Mouse (Mus musculus): ENCODE measurements around the gene Nono. TPM values are rescaled to one million over a fixed set of nuclear protein-coding genes. Genes with fewer than 3 reads are reported as not detected.

The Nono gene
- polyA plus RNA-seq, 1 experiment from 2014 or later = 349 TPM

- Histone ChIP-seq H3K4me1 (replicated peaks; ENCODE audit: control insufficient read depth, insufficient read depth, low read length) (peaks cover 4% of the 10 kb centered on the region; the same call in 1 of the 2 replicates), H3K27ac (ENCODE audit: low read depth, low read length) (no peak overlapping the region; the same call in 1 of the 2 replicates), H3K4me3 (ENCODE audit: low read depth, low read length) (peak overlapping the region; percentile 68), H3K4me2 (peak overlapping the region; percentile 71), H3K27me3 (replicated peaks; ENCODE audit: control insufficient read depth, insufficient read depth, low read length) (peaks cover 7% of the 10 kb centered on the region), H3K9me3 (ENCODE audit: control insufficient read depth, low read length) (no peaks in the 10 kb centered on the region), H3K36me3 (ENCODE audit: control insufficient read depth, insufficient read depth, low read length) (no peaks in the 10 kb centered on the region), H3K9ac (ENCODE audit: low read depth, low read length) (peak overlapping the region; percentile 78)
- WGBS = 17% methylated on average over 34 of the region's 36 CpGs
- ATAC-seq (replicated peaks; ENCODE audit: low FRiP score) = peak; percentile 18
- DNase-seq (ENCODE audit: low spot score) = no peak
Observed at GRCm38 (mm10) chrX:101418946-101419724, 10.0 kb upstream of the Nono start.

DNA sequence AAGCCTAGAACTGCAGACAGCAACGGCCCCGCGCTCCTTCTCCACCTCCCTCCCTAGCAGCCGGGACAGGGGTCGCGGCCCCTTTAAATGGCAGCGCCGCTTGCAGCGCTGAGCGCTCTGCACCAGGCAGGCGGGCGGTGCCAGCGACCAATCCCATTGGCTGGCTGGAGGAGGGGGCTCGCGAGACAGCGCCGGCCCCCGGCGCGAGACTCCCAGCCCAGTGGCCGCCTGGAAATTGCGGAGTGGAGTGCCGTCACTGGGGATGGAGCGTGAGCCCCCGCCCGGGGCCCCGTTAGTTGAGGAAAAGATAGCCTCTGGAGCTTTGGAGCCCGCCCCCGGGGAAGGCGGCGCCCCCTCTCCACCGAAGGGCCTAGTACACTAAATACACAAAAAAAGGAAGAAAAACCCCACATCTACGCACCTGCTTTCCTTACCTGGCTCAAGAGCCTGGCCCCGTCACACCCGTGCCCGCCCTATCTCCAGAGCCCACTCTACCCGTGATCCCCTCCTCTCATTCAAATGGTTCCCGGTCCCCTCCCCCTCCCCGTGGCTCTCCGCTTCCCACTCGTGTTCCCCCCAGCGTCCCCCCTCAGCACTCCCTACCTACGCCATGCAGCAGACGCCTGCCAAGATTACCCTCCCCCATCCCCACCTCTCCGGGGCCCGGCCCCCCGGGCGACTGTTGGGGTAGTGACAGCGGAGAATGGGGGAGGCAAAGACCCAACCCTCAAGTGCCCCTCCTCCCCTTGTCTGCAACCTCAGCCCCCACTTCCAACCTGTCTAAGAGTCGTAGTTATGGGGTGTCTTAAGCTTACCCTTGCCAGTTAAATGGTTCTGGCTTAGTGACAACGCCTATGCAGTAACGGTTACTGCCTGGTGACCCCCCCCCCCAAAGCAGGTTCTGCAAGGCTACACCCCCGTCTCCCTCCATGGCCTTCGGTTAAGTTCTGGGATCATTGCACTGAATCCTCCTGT lies 9.1 kb upstream of the Nono start:
- Histone ChIP-seq H3K27ac (ENCODE audit: low read depth, low read length) (peak overlapping the region; percentile 4; the same call in 1 of the 2 replicates), H3K27me3 (replicated peaks; ENCODE audit: control insufficient read depth, insufficient read depth, low read length) (peaks cover 7% of the 10 kb centered on the region), H3K9ac (ENCODE audit: low read depth, low read length) (peak overlapping the region; percentile 78), H3K36me3 (ENCODE audit: control insufficient read depth, insufficient read depth, low read length) (no peaks in the 10 kb centered on the region), H3K4me3 (ENCODE audit: low read depth, low read length) (peak overlapping the region; percentile 68), H3K4me1 (replicated peaks; ENCODE audit: control insufficient read depth, insufficient read depth, low read length) (peaks cover 4% of the 10 kb centered on the region; the same call in 1 of the 2 replicates), H3K4me2 (peak overlapping the region; percentile 71), H3K9me3 (ENCODE audit: control insufficient read depth, low read length) (no peaks in the 10 kb centered on the region)
- peak; percentile 96 for ATAC-seq (replicated peaks; ENCODE audit: low FRiP score)
- WGBS = 9% methylated on average over 47 of the region's 54 CpGs
- DNase-seq (ENCODE audit: low spot score) = peak; percentile 77

DNA sequence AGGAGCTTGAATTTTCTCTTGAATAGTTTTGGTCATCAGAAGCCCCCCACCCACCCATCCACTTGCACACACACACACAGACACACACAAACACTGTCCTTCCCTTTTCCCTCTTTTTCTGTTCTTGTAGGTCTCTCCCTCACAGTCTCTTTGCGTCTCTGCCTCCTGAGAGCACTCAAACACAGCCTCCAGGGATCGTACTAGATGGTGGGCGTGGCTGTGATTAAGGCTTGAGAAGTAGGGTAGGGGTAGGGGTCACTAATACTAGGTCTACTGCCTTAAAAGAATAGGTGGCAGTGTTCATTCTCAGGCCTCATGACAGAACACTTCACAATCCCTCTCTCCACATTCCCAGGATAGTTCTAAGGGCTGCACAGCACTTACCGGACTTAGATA lies 8.4 kb upstream of the Nono start, which contains the start of gene Zmym3:
Gene Zmym3 (minus strand): TSS at position 150 of the 396 bp plus-strand sequence.
- Histone ChIP-seq H3K27ac (ENCODE audit: low read depth, low read length) (peak within 1 kb of the TSS; percentile 4; the same call in 1 of the 2 replicates), H3K36me3 (ENCODE audit: control insufficient read depth, insufficient read depth, low read length) (no peaks in the 10 kb centered on the region), H3K9me3 (ENCODE audit: control insufficient read depth, low read length) (no peaks in the 10 kb centered on the region), H3K4me2 (peak within 1 kb of the TSS; percentile 71), H3K9ac (ENCODE audit: low read depth, low read length) (peak within 1 kb of the TSS; percentile 78), H3K4me1 (replicated peaks; ENCODE audit: control insufficient read depth, insufficient read depth, low read length) (peaks cover 4% of the 10 kb centered on the region; the same call in 1 of the 2 replicates), H3K4me3 (ENCODE audit: low read depth, low read length) (peak within 1 kb of the TSS; percentile 68), H3K27me3 (replicated peaks; ENCODE audit: control insufficient read depth, insufficient read depth, low read length) (peaks cover 7% of the 10 kb centered on the region)
- 27% methylated on average over 4 of the region's 4 CpGs for WGBS
- no peak for DNase-seq (ENCODE audit: low spot score)
- no peak for ATAC-seq (replicated peaks; ENCODE audit: low FRiP score)

GRCm38 (mm10) chrX:101423462-101423861 lies 5.7 kb upstream of the Nono start:
- Histone ChIP-seq H3K4me2 (no peak overlapping the region), H3K4me3 (ENCODE audit: low read depth, low read length) (no peak overlapping the region), H3K9me3 (ENCODE audit: control insufficient read depth, low read length) (no peaks in the 10 kb centered on the region), H3K9ac (ENCODE audit: low read depth, low read length) (no peak overlapping the region), H3K27ac (ENCODE audit: low read depth, low read length) (no peak overlapping the region), H3K4me1 (replicated peaks; ENCODE audit: control insufficient read depth, insufficient read depth, low read length) (peaks cover 3% of the 10 kb centered on the region), H3K27me3 (replicated peaks; ENCODE audit: control insufficient read depth, insufficient read depth, low read length) (peaks cover 7% of the 10 kb centered on the region), H3K36me3 (ENCODE audit: control insufficient read depth, insufficient read depth, low read length) (no peaks in the 10 kb centered on the region)
- DNase-seq (ENCODE audit: low spot score) (no peak), ATAC-seq (replicated peaks; ENCODE audit: low FRiP score) (no peak)
- 91% methylated on average over 2 of the region's 2 CpGs for WGBS

DNA sequence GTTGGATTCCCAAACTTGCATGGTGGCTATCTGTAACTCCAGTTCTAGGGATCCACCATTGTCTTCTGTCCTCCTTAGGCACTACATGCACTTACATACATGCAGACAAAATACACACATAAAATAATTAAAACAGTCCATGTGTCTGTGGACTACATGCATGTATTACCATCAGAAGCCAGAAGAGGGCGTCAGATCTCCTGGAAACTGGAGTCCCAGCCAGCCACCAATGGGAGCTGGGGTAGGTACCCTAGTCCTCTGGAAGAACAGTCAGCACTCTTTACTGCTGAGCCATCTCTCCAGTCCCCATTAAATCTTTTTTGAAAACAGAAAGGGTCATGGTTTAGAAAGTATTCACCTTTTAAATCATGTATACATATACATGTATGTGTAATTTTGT lies 1.3 kb upstream of the Nono start:
- H3K4me2 ChIP-seq = peak overlapping the region; percentile 63; the same call in 1 of the 2 replicates
- 17% methylated on average over 1 of the region's 1 CpGs for WGBS
- no peaks in the 10 kb centered on the region for H3K9me3 ChIP-seq (ENCODE audit: control insufficient read depth, low read length)
- no peaks in the 10 kb centered on the region for H3K27me3 ChIP-seq (replicated peaks; ENCODE audit: control insufficient read depth, insufficient read depth, low read length)
- H3K4me3 ChIP-seq (ENCODE audit: low read depth, low read length) = no peak overlapping the region
- H3K4me1 ChIP-seq (replicated peaks; ENCODE audit: control insufficient read depth, insufficient read depth, low read length) = no peaks in the 10 kb centered on the region; the same call in 1 of the 2 replicates
- no peak overlapping the region for H3K27ac ChIP-seq (ENCODE audit: low read depth, low read length)
- ATAC-seq (replicated peaks; ENCODE audit: low FRiP score) (no peak), DNase-seq (ENCODE audit: low spot score) (no peak)
- no peak overlapping the region for H3K9ac ChIP-seq (ENCODE audit: low read depth, low read length)
- peaks cover under 1% of the 10 kb centered on the region; the same call in 1 of the 2 replicates for H3K36me3 ChIP-seq (ENCODE audit: control insufficient read depth, insufficient read depth, low read length)

GRCm38 (mm10) chrX:101428785-101429141 lies 355 bp upstream of the Nono start:
- ATAC-seq (replicated peaks; ENCODE audit: low FRiP score) (no peak), DNase-seq (ENCODE audit: low spot score) (no peak)
- Histone ChIP-seq H3K4me3 (ENCODE audit: low read depth, low read length) (peak overlapping the region; percentile 74), H3K9ac (ENCODE audit: low read depth, low read length) (peak overlapping the region; percentile 66), H3K4me1 (replicated peaks; ENCODE audit: control insufficient read depth, insufficient read depth, low read length) (no peaks in the 10 kb centered on the region; the same call in 1 of the 2 replicates), H3K9me3 (ENCODE audit: control insufficient read depth, low read length) (no peaks in the 10 kb centered on the region), H3K27me3 (replicated peaks; ENCODE audit: control insufficient read depth, insufficient read depth, low read length) (no peaks in the 10 kb centered on the region), H3K27ac (ENCODE audit: low read depth, low read length) (peak overlapping the region; percentile 94), H3K4me2 (peak overlapping the region; percentile 63), H3K36me3 (ENCODE audit: control insufficient read depth, insufficient read depth, low read length) (peaks cover 4% of the 10 kb centered on the region; the same call in 1 of the 2 replicates)
- 26% methylated on average over 7 of the region's 7 CpGs for WGBS

DNA sequence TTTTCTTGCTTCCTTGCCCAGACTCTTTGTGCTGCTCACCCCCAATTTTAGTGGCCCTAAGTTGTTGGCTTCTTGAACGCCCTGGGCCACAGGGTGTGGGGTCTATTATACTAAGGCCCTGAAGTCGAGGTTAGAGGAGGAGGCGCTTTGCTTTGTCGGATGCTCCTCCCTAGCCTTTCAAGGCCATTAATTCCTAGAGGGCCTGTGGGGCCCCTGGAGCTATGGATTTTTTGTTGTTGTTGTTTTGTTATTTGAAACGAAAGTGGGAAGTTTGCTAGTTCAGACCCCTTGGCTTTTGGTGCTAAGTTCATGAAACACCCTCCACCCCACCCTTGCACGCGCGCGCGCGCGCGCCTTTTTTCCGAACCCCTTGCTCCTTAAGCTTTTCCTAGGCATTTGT lies 858 bp downstream of the Nono start:
- WGBS = 16% methylated on average over 14 of the region's 14 CpGs
- Histone ChIP-seq H3K9ac (ENCODE audit: low read depth, low read length) (peak overlapping the region; percentile 93), H3K27me3 (replicated peaks; ENCODE audit: control insufficient read depth, insufficient read depth, low read length) (no peaks in the 10 kb centered on the region), H3K27ac (ENCODE audit: low read depth, low read length) (peak overlapping the region; percentile 94), H3K4me2 (peak overlapping the region; percentile 72), H3K9me3 (ENCODE audit: control insufficient read depth, low read length) (no peaks in the 10 kb centered on the region), H3K4me1 (replicated peaks; ENCODE audit: control insufficient read depth, insufficient read depth, low read length) (no peaks in the 10 kb centered on the region; the same call in 1 of the 2 replicates), H3K4me3 (ENCODE audit: low read depth, low read length) (peak overlapping the region; percentile 74), H3K36me3 (ENCODE audit: control insufficient read depth, insufficient read depth, low read length) (peaks cover 4% of the 10 kb centered on the region; the same call in 1 of the 2 replicates)
- DNase-seq (ENCODE audit: low spot score) (no peak), ATAC-seq (replicated peaks; ENCODE audit: low FRiP score) (peak; percentile 46)

DNA sequence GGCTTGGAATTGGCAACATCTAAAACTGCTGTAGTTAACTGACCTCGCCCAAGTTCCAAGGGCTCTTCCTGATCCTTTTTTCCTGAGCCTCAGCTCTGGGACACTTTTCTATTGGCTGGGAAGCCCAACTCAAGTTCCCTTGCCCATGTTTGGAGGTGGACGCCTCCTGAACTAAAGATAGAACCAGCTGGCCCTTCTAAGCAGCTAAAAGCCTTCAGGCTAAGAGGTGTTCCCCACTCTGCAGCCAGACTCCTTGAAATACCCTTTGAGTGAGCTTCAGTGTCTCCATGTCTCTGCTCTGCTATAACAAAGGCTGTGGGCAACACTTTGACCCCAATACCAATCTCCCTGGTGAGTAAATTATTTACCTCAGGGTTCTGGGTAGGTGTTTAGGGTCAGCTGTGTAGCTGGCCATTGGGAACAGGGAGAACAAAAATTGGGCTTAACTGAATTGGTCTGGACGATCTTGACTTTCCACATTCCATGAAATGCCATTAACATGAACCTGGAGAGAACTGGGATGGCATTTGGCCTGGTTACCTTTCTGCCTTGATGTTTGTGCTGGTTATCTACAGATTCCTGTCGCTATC lies 19.9 kb downstream of the Nono start, which contains the start of gene Itgb1bp2:
Gene Itgb1bp2 (plus strand): TSS at position 203 of the 590 bp plus-strand sequence.
- Histone ChIP-seq H3K4me2 (no peak within 1 kb of the TSS), H3K27ac (ENCODE audit: low read depth, low read length) (no peak within 1 kb of the TSS), H3K36me3 (ENCODE audit: control insufficient read depth, insufficient read depth, low read length) (peaks cover 12% of the 10 kb centered on the region; the same call in 1 of the 2 replicates), H3K4me1 (replicated peaks; ENCODE audit: control insufficient read depth, insufficient read depth, low read length) (no peaks in the 10 kb centered on the region), H3K4me3 (ENCODE audit: low read depth, low read length) (no peak within 1 kb of the TSS), H3K27me3 (replicated peaks; ENCODE audit: control insufficient read depth, insufficient read depth, low read length) (no peaks in the 10 kb centered on the region; the same call in 1 of the 2 replicates), H3K9me3 (ENCODE audit: control insufficient read depth, low read length) (no peaks in the 10 kb centered on the region), H3K9ac (ENCODE audit: low read depth, low read length) (no peak within 1 kb of the TSS)
- ATAC-seq (replicated peaks; ENCODE audit: low FRiP score) (no peak), DNase-seq (ENCODE audit: low spot score) (no peak)
- WGBS = 83% methylated on average over 4 of the region's 4 CpGs

All from liver, embryonic 11.5 days (tissue).